Mouse (Mus musculus): ENCODE data around the gene Mpdu1. TPM values are rescaled to one million over a fixed set of nuclear protein-coding genes. Genes with fewer than 3 reads are reported as not detected.

Mpdu1 gene
- total and polyA plus RNA-seq, 3 experiments = 60.9 to 259 (median 101) TPM

Other genes starting within 250 kb of the Mpdu1 start
Only the 30 nearest of the 34 such genes appear.
- under 0.01 and 0.04 TPM in 2 replicates for gene Dnah2, start 113.5 kb downstream of the Mpdu1 start, total RNA-seq (2012; rRNA removed)
- gene Dnah2, start 113.5 kb downstream of the Mpdu1 start, polyA plus RNA-seq (2012; ENCODE audit: insufficient read depth in 1 of 2, insufficient read length in 2 of 2, low read depth in 1 of 2, low replicate concordance in 2 of 2, missing spikeins in 1 of 2) = under 1 TPM in 1 of 2 experiments, not detected in 1; 0.07 TPM
- 0.20 and 0.23 TPM in 2 replicates for gene Efnb3, start 102.4 kb downstream of the Mpdu1 start, total RNA-seq (2012; rRNA removed)
- under 1 TPM in 1 of 2 experiments, not detected in 1; 0.72 TPM for gene Efnb3, start 102.4 kb downstream of the Mpdu1 start, polyA plus RNA-seq (2012; ENCODE audit: insufficient read depth in 1 of 2, insufficient read length in 2 of 2, low read depth in 1 of 2, low replicate concordance in 2 of 2, missing spikeins in 1 of 2)
- gene Wrap53, start 82.4 kb downstream of the Mpdu1 start, total RNA-seq (2012; rRNA removed) = 18.5 and 18.9 TPM in 2 replicates
- gene Wrap53, start 82.4 kb downstream of the Mpdu1 start, polyA plus RNA-seq (2012; ENCODE audit: insufficient read depth in 1 of 2, insufficient read length in 2 of 2, low read depth in 1 of 2, low replicate concordance in 2 of 2, missing spikeins in 1 of 2) = 10 to 100 TPM in 1 of 2 experiments, not detected in 1; 24.5 TPM
- gene Trp53, start 82.3 kb downstream of the Mpdu1 start, total RNA-seq (2012; rRNA removed) = 74.1 and 76.4 TPM in 2 replicates
- 100 to 1,000 TPM in 1 of 2 experiments, not detected in 1; 212 TPM for gene Trp53, start 82.3 kb downstream of the Mpdu1 start, polyA plus RNA-seq (2012; ENCODE audit: insufficient read depth in 1 of 2, insufficient read length in 2 of 2, low read depth in 1 of 2, low replicate concordance in 2 of 2, missing spikeins in 1 of 2)
- gene Atp1b2, start 56.7 kb downstream of the Mpdu1 start, total RNA-seq (2012; rRNA removed) = 13.4 and 15.1 TPM in 2 replicates
- gene Atp1b2, start 56.7 kb downstream of the Mpdu1 start, polyA plus RNA-seq (2012; ENCODE audit: insufficient read depth in 1 of 2, insufficient read length in 2 of 2, low read depth in 1 of 2, low replicate concordance in 2 of 2, missing spikeins in 1 of 2) = 100 to 1,000 TPM in 1 of 2 experiments, not detected in 1; 136 TPM
- gene Shbg, start 44.7 kb downstream of the Mpdu1 start, total RNA-seq (2012; rRNA removed) = not detected in 2 replicates
- gene Shbg, start 44.7 kb downstream of the Mpdu1 start, polyA plus RNA-seq (2012; ENCODE audit: insufficient read depth in 1 of 2, insufficient read length in 2 of 2, low read depth in 1 of 2, low replicate concordance in 2 of 2, missing spikeins in 1 of 2) = not detected
- gene Sat2, start 40.6 kb downstream of the Mpdu1 start, total RNA-seq (2012; rRNA removed) = not detected in 2 replicates
- not detected for gene Sat2, start 40.6 kb downstream of the Mpdu1 start, polyA plus RNA-seq (2012; ENCODE audit: insufficient read depth in 1 of 2, insufficient read length in 2 of 2, low read depth in 1 of 2, low replicate concordance in 2 of 2, missing spikeins in 1 of 2)
- gene Fxr2, start 29.7 kb downstream of the Mpdu1 start, total RNA-seq (2012; rRNA removed) = 90.2 and 95.1 TPM in 2 replicates
- gene Fxr2, start 29.7 kb downstream of the Mpdu1 start, polyA plus RNA-seq (2012; ENCODE audit: insufficient read depth in 1 of 2, insufficient read length in 2 of 2, low read depth in 1 of 2, low replicate concordance in 2 of 2, missing spikeins in 1 of 2) = 10 to 100 TPM in 1 of 2 experiments, not detected in 1; 97.6 TPM
- gene Sox15, start 7.3 kb downstream of the Mpdu1 start, total RNA-seq (2012; rRNA removed) = not detected in 2 replicates
- gene Sox15, start 7.3 kb downstream of the Mpdu1 start, polyA plus RNA-seq (2012; ENCODE audit: insufficient read depth in 1 of 2, insufficient read length in 2 of 2, low read depth in 1 of 2, low replicate concordance in 2 of 2, missing spikeins in 1 of 2) = under 1 TPM in 1 of 2 experiments, not detected in 1; 0.11 TPM
- 4.1 and 5.3 TPM in 2 replicates for gene Cd68, start 3.5 kb upstream of the Mpdu1 start, total RNA-seq (2012; rRNA removed)
- 10 to 100 TPM in 1 of 2 experiments, not detected in 1; 19.8 TPM for gene Cd68, start 3.5 kb upstream of the Mpdu1 start, polyA plus RNA-seq (2012; ENCODE audit: insufficient read depth in 1 of 2, insufficient read length in 2 of 2, low read depth in 1 of 2, low replicate concordance in 2 of 2, missing spikeins in 1 of 2)
- 1,645 and 1,689 TPM in 2 replicates for gene Eif4a1, start 9.8 kb upstream of the Mpdu1 start, total RNA-seq (2012; rRNA removed)
- 100 to 1,000 TPM; 114 to 634 TPM for gene Eif4a1, start 9.8 kb upstream of the Mpdu1 start, polyA plus RNA-seq (2012; ENCODE audit: insufficient read depth in 1 of 2, insufficient read length in 2 of 2, low read depth in 1 of 2, low replicate concordance in 2 of 2, missing spikeins in 1 of 2)
- 121 and 147 TPM in 2 replicates for gene Senp3, start 19.4 kb upstream of the Mpdu1 start, total RNA-seq (2012; rRNA removed)
- 100 to 1,000 TPM; 171 to 890 TPM for gene Senp3, start 19.4 kb upstream of the Mpdu1 start, polyA plus RNA-seq (2012; ENCODE audit: insufficient read depth in 1 of 2, insufficient read length in 2 of 2, low read depth in 1 of 2, low replicate concordance in 2 of 2, missing spikeins in 1 of 2)
- 0.19 TPM in 1 of 2 replicates, not detected in the other for gene Tnfsf13, start 23.1 kb upstream of the Mpdu1 start, total RNA-seq (2012; rRNA removed)
- under 1 TPM in 1 of 2 experiments, not detected in 1; 0.13 TPM for gene Tnfsf13, start 23.1 kb upstream of the Mpdu1 start, polyA plus RNA-seq (2012; ENCODE audit: insufficient read depth in 1 of 2, insufficient read length in 2 of 2, low read depth in 1 of 2, low replicate concordance in 2 of 2, missing spikeins in 1 of 2)
- not detected in 2 replicates for gene Tnfsf12, start 33.2 kb upstream of the Mpdu1 start, total RNA-seq (2012; rRNA removed)
- under 1 TPM in 1 of 2 experiments, not detected in 1; 0.10 TPM for gene Tnfsf12, start 33.2 kb upstream of the Mpdu1 start, polyA plus RNA-seq (2012; ENCODE audit: insufficient read depth in 1 of 2, insufficient read length in 2 of 2, low read depth in 1 of 2, low replicate concordance in 2 of 2, missing spikeins in 1 of 2)
- not detected in 2 replicates for gene Tnfsfm13, start 33.5 kb upstream of the Mpdu1 start, total RNA-seq (2012; rRNA removed)
- not detected for gene Tnfsfm13, start 33.5 kb upstream of the Mpdu1 start, polyA plus RNA-seq (2012; ENCODE audit: insufficient read depth in 1 of 2, insufficient read length in 2 of 2, low read depth in 1 of 2, low replicate concordance in 2 of 2, missing spikeins in 1 of 2)
- gene Polr2a, start 96.0 kb upstream of the Mpdu1 start, total RNA-seq (2012; rRNA removed) = 16.6 and 22.2 TPM in 2 replicates
- 100 to 1,000 TPM in 1 of 2 experiments, 10 to 100 TPM in 1; 73.9 to 193 TPM for gene Polr2a, start 96.0 kb upstream of the Mpdu1 start, polyA plus RNA-seq (2012; ENCODE audit: insufficient read depth in 1 of 2, insufficient read length in 2 of 2, low read depth in 1 of 2, low replicate concordance in 2 of 2, missing spikeins in 1 of 2)
- 0.08 TPM in 1 of 2 replicates, not detected in the other for gene Slc35g3, start 99.3 kb upstream of the Mpdu1 start, total RNA-seq (2012; rRNA removed)
- under 1 TPM in 1 of 2 experiments, not detected in 1; 0.22 TPM for gene Slc35g3, start 99.3 kb upstream of the Mpdu1 start, polyA plus RNA-seq (2012; ENCODE audit: insufficient read depth in 1 of 2, insufficient read length in 2 of 2, low read depth in 1 of 2, low replicate concordance in 2 of 2, missing spikeins in 1 of 2)
- gene Zbtb4, start 103.3 kb upstream of the Mpdu1 start, total RNA-seq (2012; rRNA removed) = 1.4 and 2.4 TPM in 2 replicates
- gene Zbtb4, start 103.3 kb upstream of the Mpdu1 start, polyA plus RNA-seq (2012; ENCODE audit: insufficient read depth in 1 of 2, insufficient read length in 2 of 2, low read depth in 1 of 2, low replicate concordance in 2 of 2, missing spikeins in 1 of 2) = 1 to 10 TPM in 1 of 2 experiments, not detected in 1; 2.7 TPM
- 0.31 and 0.33 TPM in 2 replicates for gene Chrnb1, start 133.3 kb upstream of the Mpdu1 start, total RNA-seq (2012; rRNA removed)
- gene Chrnb1, start 133.3 kb upstream of the Mpdu1 start, polyA plus RNA-seq (2012; ENCODE audit: insufficient read depth in 1 of 2, insufficient read length in 2 of 2, low read depth in 1 of 2, low replicate concordance in 2 of 2, missing spikeins in 1 of 2) = 1 to 10 TPM in 1 of 2 experiments, not detected in 1; 1.6 TPM
- gene Fgf11, start 139.2 kb upstream of the Mpdu1 start, total RNA-seq (2012; rRNA removed) = 4.8 and 5.1 TPM in 2 replicates
- 10 to 100 TPM in 1 of 2 experiments, not detected in 1; 26.8 TPM for gene Fgf11, start 139.2 kb upstream of the Mpdu1 start, polyA plus RNA-seq (2012; ENCODE audit: insufficient read depth in 1 of 2, insufficient read length in 2 of 2, low read depth in 1 of 2, low replicate concordance in 2 of 2, missing spikeins in 1 of 2)
- 0.29 and 0.31 TPM in 2 replicates for gene Tmem102, start 143.0 kb upstream of the Mpdu1 start, total RNA-seq (2012; rRNA removed)
- 1 to 10 TPM in 1 of 2 experiments, not detected in 1; 2.4 TPM for gene Tmem102, start 143.0 kb upstream of the Mpdu1 start, polyA plus RNA-seq (2012; ENCODE audit: insufficient read depth in 1 of 2, insufficient read length in 2 of 2, low read depth in 1 of 2, low replicate concordance in 2 of 2, missing spikeins in 1 of 2)
- 0.04 TPM in 1 of 2 replicates, not detected in the other for gene Gm39566, start 152.7 kb upstream of the Mpdu1 start, total RNA-seq (2012; rRNA removed)
- not detected for gene Gm39566, start 152.7 kb upstream of the Mpdu1 start, polyA plus RNA-seq (2012; ENCODE audit: insufficient read depth in 1 of 2, insufficient read length in 2 of 2, low read depth in 1 of 2, low replicate concordance in 2 of 2, missing spikeins in 1 of 2)
- gene Spem2, start 155.8 kb upstream of the Mpdu1 start, total RNA-seq (2012; rRNA removed) = not detected in 2 replicates
- gene Spem2, start 155.8 kb upstream of the Mpdu1 start, polyA plus RNA-seq (2012; ENCODE audit: insufficient read depth in 1 of 2, insufficient read length in 2 of 2, low read depth in 1 of 2, low replicate concordance in 2 of 2, missing spikeins in 1 of 2) = not detected
- gene Spem1, start 159.5 kb upstream of the Mpdu1 start, total RNA-seq (2012; rRNA removed) = 0.19 TPM in 1 of 2 replicates, not detected in the other
- under 1 TPM in 1 of 2 experiments, not detected in 1; 0.15 TPM for gene Spem1, start 159.5 kb upstream of the Mpdu1 start, polyA plus RNA-seq (2012; ENCODE audit: insufficient read depth in 1 of 2, insufficient read length in 2 of 2, low read depth in 1 of 2, low replicate concordance in 2 of 2, missing spikeins in 1 of 2)
- 20.3 and 20.9 TPM in 2 replicates for gene Nlgn2, start 175.1 kb upstream of the Mpdu1 start, total RNA-seq (2012; rRNA removed)
- 10 to 100 TPM; 29.8 to 43.3 TPM for gene Nlgn2, start 175.1 kb upstream of the Mpdu1 start, polyA plus RNA-seq (2012; ENCODE audit: insufficient read depth in 1 of 2, insufficient read length in 2 of 2, low read depth in 1 of 2, low replicate concordance in 2 of 2, missing spikeins in 1 of 2)
- gene Tmem256, start 175.9 kb upstream of the Mpdu1 start, total RNA-seq (2012; rRNA removed) = 176 and 190 TPM in 2 replicates
- 100 to 1,000 TPM in 1 of 2 experiments, not detected in 1; 181 TPM for gene Tmem256, start 175.9 kb upstream of the Mpdu1 start, polyA plus RNA-seq (2012; ENCODE audit: insufficient read depth in 1 of 2, insufficient read length in 2 of 2, low read depth in 1 of 2, low replicate concordance in 2 of 2, missing spikeins in 1 of 2)
- gene Plscr3, start 183.7 kb upstream of the Mpdu1 start, total RNA-seq (2012; rRNA removed) = 3.8 and 4.6 TPM in 2 replicates
- gene Plscr3, start 183.7 kb upstream of the Mpdu1 start, polyA plus RNA-seq (2012; ENCODE audit: insufficient read depth in 1 of 2, insufficient read length in 2 of 2, low read depth in 1 of 2, low replicate concordance in 2 of 2, missing spikeins in 1 of 2) = 10 to 100 TPM in 1 of 2 experiments, not detected in 1; 26.0 TPM
- gene Tnk1, start 196.1 kb upstream of the Mpdu1 start, total RNA-seq (2012; rRNA removed) = 0.13 and 0.35 TPM in 2 replicates
- gene Tnk1, start 196.1 kb upstream of the Mpdu1 start, polyA plus RNA-seq (2012; ENCODE audit: insufficient read depth in 1 of 2, insufficient read length in 2 of 2, low read depth in 1 of 2, low replicate concordance in 2 of 2, missing spikeins in 1 of 2) = under 1 TPM in 1 of 2 experiments, not detected in 1; 0.25 TPM
- not detected in 2 replicates for gene Tmem95, start 215.4 kb upstream of the Mpdu1 start, total RNA-seq (2012; rRNA removed)
- gene Tmem95, start 215.4 kb upstream of the Mpdu1 start, polyA plus RNA-seq (2012; ENCODE audit: insufficient read depth in 1 of 2, insufficient read length in 2 of 2, low read depth in 1 of 2, low replicate concordance in 2 of 2, missing spikeins in 1 of 2) = not detected
- gene Kctd11, start 218.8 kb upstream of the Mpdu1 start, total RNA-seq (2012; rRNA removed) = 0.19 and 0.26 TPM in 2 replicates
- under 1 TPM in 1 of 2 experiments, not detected in 1; 0.49 TPM for gene Kctd11, start 218.8 kb upstream of the Mpdu1 start, polyA plus RNA-seq (2012; ENCODE audit: insufficient read depth in 1 of 2, insufficient read length in 2 of 2, low read depth in 1 of 2, low replicate concordance in 2 of 2, missing spikeins in 1 of 2)

Measured in MEL (cell line).